Mouse (Mus musculus) neutrophil, adult 5-6 weeks (primary cell): Measurements from ENCODE around the gene A830005F24Rik. TPM values are rescaled to one million over a fixed set of nuclear protein-coding genes. Genes with fewer than 3 reads are reported as not detected.
"Not testable (repeated sequence)": the region's sequence is repeated elsewhere in the genome, so short reads cannot be mapped to it uniquely, and the experiment has no call there.

Experiments used
- ATAC-seq: fragments of 151-379, 151-347 bp; 2 replicates; pipeline ENCODE4 v1.8.0; 2017; ENCODE audit warnings: mild to moderate bottlenecking, moderate TSS enrichment; ENCODE audit not compliant: insufficient number of reproducible peaks, poor library complexity, low FRiP score, severe bottlenecking; ENCODE audit errors: extremely low read depth
- total RNA-seq: library from RNA; stranded (forward); fragments of 200-1000 nt; gene quantifications from 2 replicates; pipeline ENCODE4 v1.2.3, GENCODE M21; 2017

A830005F24Rik gene
- total RNA-seq, result 0.93 TPM in 1 of 2 replicates, not detected in the other

- ATAC-seq, result peak; percentile 100
These were observed at the start of gene A830005F24Rik, which contains the start of gene Zfp169 for GRCm38 (mm10) chr13:48513003-48513929. Gene A830005F24Rik (plus strand): TSS chr13:48513570. Gene Zfp169 (minus strand): TSS chr13:48513451.

DNA sequence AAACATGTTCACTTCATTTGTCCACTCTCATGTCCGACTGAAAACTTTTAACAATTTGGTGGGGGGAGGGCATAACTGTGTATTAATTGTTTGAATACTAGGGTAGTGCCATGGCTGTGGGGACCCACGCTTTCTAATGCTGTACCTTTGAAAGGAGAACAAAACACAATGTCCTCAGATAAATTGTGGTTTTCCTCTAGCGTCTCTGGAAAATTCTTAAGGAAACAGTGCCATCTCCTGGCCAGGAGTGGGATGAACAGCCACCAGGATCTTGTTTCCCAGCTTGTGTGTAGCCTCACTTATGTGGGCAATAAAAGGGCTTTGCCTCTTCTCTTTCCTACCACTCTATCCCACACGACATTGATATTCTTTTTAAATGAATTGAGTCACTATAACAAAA lies 49.2 kb upstream of the A830005F24Rik start:
- ATAC-seq, result no peak

GRCm38 (mm10) chr13:48466186-48466585 lies 47.2 kb upstream of the A830005F24Rik start:
- no peak for ATAC-seq

- ATAC-seq, result no peak
These were observed 44.7 kb upstream of the A830005F24Rik start for GRCm38 (mm10) chr13:48468656-48469180.

DNA sequence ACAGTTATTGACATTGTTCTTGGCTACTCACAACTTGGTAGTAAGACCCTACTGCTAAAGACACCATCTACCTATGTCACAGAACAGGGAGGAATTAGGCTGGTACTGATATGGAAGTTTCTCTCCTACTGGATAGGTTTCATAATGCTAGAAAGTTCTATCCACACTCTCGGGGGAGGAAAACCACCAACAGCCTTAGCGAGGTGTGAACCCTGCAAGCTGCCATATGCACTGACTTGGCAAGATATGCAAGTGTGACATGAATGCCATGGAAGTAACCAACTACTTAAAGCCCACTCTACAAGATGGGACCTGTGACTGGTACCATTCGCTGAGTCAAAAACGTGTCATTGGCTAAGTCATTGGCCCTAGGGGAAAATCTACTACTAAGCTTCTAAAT lies 29.8 kb upstream of the A830005F24Rik start:
- no peak for ATAC-seq

- ATAC-seq, result no peak
These were observed 22.8 kb upstream of the A830005F24Rik start for GRCm38 (mm10) chr13:48490396-48491182.

GRCm38 (mm10) chr13:48493183-48493582 lies 20.2 kb upstream of the A830005F24Rik start:
- ATAC-seq, result no peak

- ATAC-seq, result 0 out of 2 replicates have a peak, but pooled peaks have one; percentile 30
These were observed 15.6 kb upstream of the A830005F24Rik start for GRCm38 (mm10) chr13:48497693-48498221.

GRCm38 (mm10) chr13:48498676-48499075 lies 14.7 kb upstream of the A830005F24Rik start:
- ATAC-seq, result no peak

GRCm38 (mm10) chr13:48502422-48502821 lies 10.9 kb upstream of the A830005F24Rik start:
- no peak for ATAC-seq

DNA sequence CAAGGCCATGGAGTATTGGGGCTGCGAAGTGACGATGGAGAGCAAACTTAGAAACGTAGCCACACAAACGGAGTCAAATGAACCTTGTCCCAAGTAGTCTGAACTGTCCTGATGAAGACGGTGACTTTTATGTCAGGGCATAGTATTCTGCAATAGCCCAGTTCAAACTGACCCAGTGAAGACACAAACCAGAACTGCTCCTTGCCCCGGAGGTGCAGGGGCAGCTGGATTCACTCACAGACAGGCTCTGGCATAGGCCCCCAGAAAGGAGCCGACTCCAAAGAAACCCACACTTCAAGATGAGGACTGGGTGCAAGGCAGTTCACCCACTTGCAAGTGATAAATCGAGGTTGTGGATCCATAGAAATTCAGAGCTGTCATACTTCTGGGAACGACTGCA lies 4.7 kb upstream of the A830005F24Rik start:
- no peak for ATAC-seq

DNA sequence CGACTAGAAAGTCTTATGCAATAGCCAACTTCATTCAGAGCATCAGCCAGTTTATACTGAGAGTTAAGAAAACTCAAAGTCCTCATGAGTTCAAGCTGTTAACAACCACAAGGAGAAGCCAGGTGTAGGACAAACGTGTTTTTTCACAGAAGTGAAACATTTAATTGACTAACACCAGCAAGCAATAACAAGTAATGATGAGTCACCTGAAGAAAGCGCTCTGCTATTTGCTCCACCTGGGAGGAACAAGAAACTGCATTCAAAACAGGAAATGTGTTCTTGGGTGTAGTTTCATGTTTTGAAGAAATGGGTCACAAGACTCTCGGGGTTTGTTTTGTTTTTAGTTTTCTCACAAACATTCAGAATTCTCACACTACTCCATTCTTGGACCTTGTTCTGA lies 2.5 kb downstream of the A830005F24Rik start:
- 0 out of 2 replicates have a peak, but pooled peaks have one; percentile 11 for ATAC-seq

DNA sequence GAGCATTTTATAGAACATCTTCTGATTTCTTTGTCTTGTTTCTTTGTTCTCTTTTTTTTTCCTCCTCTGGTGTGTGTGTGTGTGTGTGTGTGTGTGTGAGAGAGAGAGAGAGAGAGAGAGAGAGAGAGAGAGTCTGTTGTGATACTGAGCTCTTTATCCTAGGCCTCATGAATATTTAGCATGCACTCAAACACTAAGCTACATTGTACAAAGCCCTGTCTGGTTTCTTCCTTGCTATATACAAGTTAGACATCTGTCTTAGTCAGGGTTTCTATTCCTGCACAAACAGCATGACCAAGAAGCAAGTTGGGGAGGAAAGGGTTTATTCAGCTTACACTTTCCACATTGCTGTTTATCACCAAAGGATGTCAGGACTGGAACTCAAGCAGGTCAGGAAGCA lies 5.8 kb downstream of the A830005F24Rik start:
- not testable (repeated sequence) for ATAC-seq

- no peak for ATAC-seq
These were observed 12.4 kb downstream of the A830005F24Rik start for GRCm38 (mm10) chr13:48525745-48526144.

GRCm38 (mm10) chr13:48528123-48528871 lies 14.9 kb downstream of the A830005F24Rik start:
- ATAC-seq, result peak; percentile 96

GRCm38 (mm10) chr13:48529028-48529427 lies 15.7 kb downstream of the A830005F24Rik start:
- no peak for ATAC-seq

DNA sequence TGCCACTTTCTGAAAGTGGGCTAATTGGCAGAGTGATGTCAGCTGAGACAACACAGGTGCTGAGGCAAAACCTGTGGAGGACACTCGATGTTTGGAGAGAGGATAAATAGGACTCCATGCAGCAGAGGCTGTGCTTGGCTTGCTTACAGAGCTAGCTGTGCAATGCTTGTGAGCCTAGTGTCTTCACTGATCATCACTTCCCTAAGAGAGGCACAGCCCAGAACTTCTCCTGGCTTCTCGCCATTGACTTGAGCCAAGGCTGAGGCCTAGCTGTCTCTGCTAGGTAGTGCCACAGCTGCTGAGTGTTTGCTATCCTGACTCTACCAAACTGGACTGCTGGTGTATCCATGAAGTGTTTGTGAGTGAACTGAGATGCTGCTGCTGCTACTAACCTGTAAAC lies 17.3 kb downstream of the A830005F24Rik start:
- ATAC-seq, result no peak

GRCm38 (mm10) chr13:48531448-48531847 lies 18.1 kb downstream of the A830005F24Rik start:
- ATAC-seq, result no peak
